8 mouse cellular contexts compared by ENCODE assay signal in the genomic region with DNA sequence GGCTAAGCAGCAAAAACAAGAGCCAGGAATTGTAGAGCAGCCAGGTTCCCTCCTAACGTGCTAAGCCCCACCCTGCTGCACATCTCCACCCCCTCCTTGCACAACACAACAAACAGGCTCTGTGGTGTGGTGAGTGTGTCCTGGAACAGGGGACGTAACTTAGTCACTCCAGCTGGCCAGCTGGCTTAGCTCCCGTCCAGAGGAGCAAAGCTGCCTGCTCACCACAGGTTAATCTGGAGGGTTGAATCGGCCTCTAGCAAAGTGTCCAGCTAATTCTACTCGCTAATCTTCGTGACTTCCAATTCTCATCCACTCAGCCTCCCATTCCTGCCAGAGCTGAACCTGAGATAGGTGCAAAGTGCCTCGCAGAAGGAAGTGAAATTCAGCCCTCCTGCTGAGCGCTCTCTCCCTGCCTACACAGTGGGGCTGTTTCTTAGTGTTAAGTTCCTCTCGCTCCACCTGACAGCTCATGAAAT. TPM values are rescaled to one million over a fixed set of nuclear protein-coding genes. Genes with fewer than 3 reads are reported as not detected.
A peak's percentile ranks its signal among the peaks of the same experiment; 100 is the strongest.
DNase-seq lines count a peak whose midpoint lies in the region; ATAC-seq and TF ChIP-seq lines count a peak whose summit lies in the region.

No protein-coding gene starts in this region.

- H3K4me1 ChIP-seq in forebrain, embryonic 10.5 days, result peaks cover 77% of the 10 kb centered on the region
- peaks cover 54% of the 10 kb centered on the region for H3K4me1 ChIP-seq in forebrain, embryonic 16.5 days (replicated peaks; ENCODE audit: control insufficient read depth, insufficient read depth, low read length)
- peaks cover 36% of the 10 kb centered on the region for H3K4me1 ChIP-seq in brown adipose tissue, adult 24 weeks (ENCODE audit: control insufficient read depth, insufficient read depth, insufficient read length, low read length)
- H3K4me1 ChIP-seq in heart, postnatal 0 days (ENCODE audit: control insufficient read depth, insufficient read depth), result peaks cover 64% of the 10 kb centered on the region
- H3K4me1 ChIP-seq in midbrain, embryonic 11.5 days (ENCODE audit: control insufficient read depth, insufficient read depth, low read length), result peaks cover 38% of the 10 kb centered on the region

- TF ChIP-seq CTCF in heart, postnatal 0 days (IDR thresholded peaks at IDR 0.05; ENCODE audit: low read depth), result no peak

- 6% methylated on average over 9 of the region's 9 CpGs for WGBS in forebrain, embryonic 10.5 days
- 10% methylated on average over 9 of the region's 9 CpGs for WGBS in forebrain, embryonic 16.5 days
- 27% methylated on average over 9 of the region's 9 CpGs for WGBS in heart, postnatal 0 days
- 5% methylated on average over 9 of the region's 9 CpGs for WGBS in midbrain, embryonic 11.5 days

- no peak overlapping the region for H3K9ac ChIP-seq in forebrain, embryonic 16.5 days (replicated peaks; ENCODE audit: low read depth, low read length)
- H3K9ac ChIP-seq in heart, postnatal 0 days (replicated peaks; ENCODE audit: low read depth, low read length), result peak overlapping the region; percentile 61; the same call in 1 of the 2 replicates
- H3K9ac ChIP-seq in midbrain, embryonic 11.5 days (ENCODE audit: low read length), result no peak overlapping the region

- no peak for TF ChIP-seq EP300 in heart, postnatal 0 days (IDR thresholded peaks at IDR 0.05; ENCODE audit: low read depth)

- no peak for ATAC-seq in forebrain, embryonic 16.5 days
- no peak for ATAC-seq in heart, postnatal 0 days (ENCODE audit: insufficient read depth, low read depth)
- no peak for ATAC-seq in midbrain, embryonic 11.5 days (ENCODE audit: low FRiP score)
- ATAC-seq in erythroid progenitor cell, adult 5-6 weeks (replicated peaks; ENCODE audit: low FRiP score, poor library complexity, severe bottlenecking), result no peak

- H3K27ac ChIP-seq in forebrain, embryonic 10.5 days, result peak overlapping the region; percentile 94
- H3K27ac ChIP-seq in forebrain, embryonic 16.5 days (ENCODE audit: low read length), result no peak overlapping the region
- H3K27ac ChIP-seq in brown adipose tissue, adult 24 weeks (replicated peaks; ENCODE audit: low read depth, low read length), result no peak overlapping the region; the same call in 1 of the 2 replicates
- peak overlapping the region; percentile 33 for H3K27ac ChIP-seq in heart, postnatal 0 days (ENCODE audit: low read depth)
- no peak overlapping the region for H3K27ac ChIP-seq in midbrain, embryonic 11.5 days (ENCODE audit: low read depth, low read length)

- H3K9me3 ChIP-seq in forebrain, embryonic 10.5 days, result no peaks in the 10 kb centered on the region
- H3K9me3 ChIP-seq in forebrain, embryonic 16.5 days (ENCODE audit: control insufficient read depth, low read length), result no peaks in the 10 kb centered on the region; the same call in 1 of the 2 replicates
- no peaks in the 10 kb centered on the region for H3K9me3 ChIP-seq in heart, postnatal 0 days (replicated peaks; ENCODE audit: control insufficient read depth, low read length)
- no peaks in the 10 kb centered on the region for H3K9me3 ChIP-seq in midbrain, embryonic 11.5 days (ENCODE audit: control insufficient read depth, low read length)

- peaks cover 40% of the 10 kb centered on the region for H3K27me3 ChIP-seq in forebrain, embryonic 10.5 days (ENCODE audit: poor library complexity, severe bottlenecking)
- peaks cover 10% of the 10 kb centered on the region; the same call in 1 of the 2 replicates for H3K27me3 ChIP-seq in forebrain, embryonic 16.5 days (replicated peaks; ENCODE audit: control insufficient read depth, insufficient read depth, low read length)
- H3K27me3 ChIP-seq in heart, postnatal 0 days (ENCODE audit: control insufficient read depth, insufficient read depth, low read length), result no peaks in the 10 kb centered on the region
- no peaks in the 10 kb centered on the region for H3K27me3 ChIP-seq in midbrain, embryonic 11.5 days (ENCODE audit: control insufficient read depth, insufficient read depth, low read length)

- no peak overlapping the region for H3K4me2 ChIP-seq in forebrain, embryonic 16.5 days (ENCODE audit: low read length)
- H3K4me2 ChIP-seq in heart, postnatal 0 days (ENCODE audit: low read depth, low read length), result peak overlapping the region; percentile 77
- peak overlapping the region; percentile 94 for H3K4me2 ChIP-seq in midbrain, embryonic 11.5 days

- H3K4me3 ChIP-seq in forebrain, embryonic 10.5 days, result peak overlapping the region; percentile 95
- no peak overlapping the region for H3K4me3 ChIP-seq in forebrain, embryonic 16.5 days (replicated peaks; ENCODE audit: low read length)
- H3K4me3 ChIP-seq in brown adipose tissue, adult 24 weeks (ENCODE audit: insufficient read depth, low read depth, low read length), result peak overlapping the region; percentile 79
- peak overlapping the region; percentile 70; the same call in 1 of the 2 replicates for H3K4me3 ChIP-seq in heart, postnatal 0 days (ENCODE audit: low read depth, low read length)
- no peak overlapping the region for H3K4me3 ChIP-seq in midbrain, embryonic 11.5 days (ENCODE audit: low read depth, low read length)

- 0 out of 2 replicates have a peak, but pooled peaks cover 4% of the 10 kb centered on the region for H3K36me3 ChIP-seq in forebrain, embryonic 10.5 days (replicated peaks)
- no peaks in the 10 kb centered on the region for H3K36me3 ChIP-seq in forebrain, embryonic 16.5 days (ENCODE audit: control insufficient read depth, insufficient read depth)
- H3K36me3 ChIP-seq in heart, postnatal 0 days (replicated peaks; ENCODE audit: control insufficient read depth, insufficient read depth, low read length), result no peaks in the 10 kb centered on the region
- H3K36me3 ChIP-seq in midbrain, embryonic 11.5 days (ENCODE audit: control insufficient read depth, insufficient read depth, low read length), result no peaks in the 10 kb centered on the region

- no peak for DNase-seq in forebrain, embryonic 10.5 days (ENCODE audit: extremely low spot score, low spot score)
- peak; percentile 44 for DNase-seq in heart, postnatal 0 days (ENCODE audit: low spot score)
- DNase-seq in kidney, postnatal 4 days, result peak; percentile 52 to 53
- no peak for DNase-seq in midbrain, embryonic 11.5 days (ENCODE audit: low spot score, missing footprints)
- DNase-seq in layer of hippocampus, postnatal 25 days (ENCODE audit: extremely low spot score in 1 of 2, low spot score in 1 of 2), result no peak

RNA-seq across cellular contexts. Expression of a gene that starts 1.9 kb away (rescaled TPM):
- polyA plus RNA-seq in forebrain, embryonic 10.5 days (2016; fragmentation: Nextera tagmentation; extraction: Ambion mirVana), result 3.8 and 4.5 TPM in 2 replicates
- polyA plus RNA-seq in forebrain, embryonic 16.5 days (2015; fragmentation: Nextera tagmentation; extraction: Ambion mirVana), result 1.3 and 1.5 TPM in 2 replicates
- polyA plus RNA-seq in brown adipose tissue, adult 24 weeks (2012; ENCODE audit: insufficient read depth, insufficient read length, missing spikeins), result 2.5 and 3.0 TPM in 2 replicates
- 12.7 and 14.5 TPM in 2 replicates for total RNA-seq in heart, postnatal 0 days (2014; rRNA removed; ENCODE audit: low replicate concordance)
- polyA plus RNA-seq in heart, postnatal 0 days (2015; fragmentation: Nextera tagmentation; extraction: Ambion mirVana), result 1.5 and 1.6 TPM in 2 replicates
- polyA plus RNA-seq in midbrain, embryonic 11.5 days (2014; fragmentation: Nextera tagmentation; extraction: Ambion mirVana), result 1.8 and 2.8 TPM in 2 replicates
- 1 to 10 TPM; 4.0 to 5.0 TPM for total RNA-seq in layer of hippocampus, postnatal 25 days (2021)
- 2.1 and 3.2 TPM in 2 replicates for total RNA-seq in erythroid progenitor cell, adult 5-6 weeks (2015; ENCODE audit: low replicate concordance)
- total RNA-seq in erythroid progenitor cell, adult 5-6 weeks (2017; ENCODE audit: low replicate concordance), result 1.0 and 5.9 TPM in 2 replicates

RNA-seq across cellular contexts. Expression of a gene that starts 50.4 kb away (rescaled TPM):
- polyA plus RNA-seq in forebrain, embryonic 10.5 days (2016; fragmentation: Nextera tagmentation; extraction: Ambion mirVana), result 168 and 179 TPM in 2 replicates
- 36.4 and 45.0 TPM in 2 replicates for polyA plus RNA-seq in forebrain, embryonic 16.5 days (2015; fragmentation: Nextera tagmentation; extraction: Ambion mirVana)
- 0.52 and 1.2 TPM in 2 replicates for polyA plus RNA-seq in brown adipose tissue, adult 24 weeks (2012; ENCODE audit: insufficient read depth, insufficient read length, missing spikeins)
- 37.7 and 46.9 TPM in 2 replicates for total RNA-seq in heart, postnatal 0 days (2014; rRNA removed; ENCODE audit: low replicate concordance)
- 14.8 and 16.2 TPM in 2 replicates for polyA plus RNA-seq in heart, postnatal 0 days (2015; fragmentation: Nextera tagmentation; extraction: Ambion mirVana)
- polyA plus RNA-seq in midbrain, embryonic 11.5 days (2014; fragmentation: Nextera tagmentation; extraction: Ambion mirVana), result 115 and 122 TPM in 2 replicates
- total RNA-seq in layer of hippocampus, postnatal 25 days (2021), result 1 to 10 TPM; 2.0 to 2.4 TPM
- total RNA-seq in erythroid progenitor cell, adult 5-6 weeks (2015; ENCODE audit: low replicate concordance), result 118 and 120 TPM in 2 replicates
- 270 and 278 TPM in 2 replicates for total RNA-seq in erythroid progenitor cell, adult 5-6 weeks (2017; ENCODE audit: low replicate concordance)

Comparison
In these comparisons a context has a peak if more than half of its experiments do, and no peak if none do; other contexts are left out.
1. H3K27ac ChIP-seq: peak in forebrain, embryonic 10.5 days (single experiment) and heart, postnatal 0 days (single experiment); none in forebrain, embryonic 16.5 days (single experiment), brown adipose tissue, adult 24 weeks (single experiment) and midbrain, embryonic 11.5 days (single experiment).
2. H3K4me3 ChIP-seq: peak in forebrain, embryonic 10.5 days (single experiment), brown adipose tissue, adult 24 weeks (single experiment) and heart, postnatal 0 days (single experiment); none in forebrain, embryonic 16.5 days (single experiment) and midbrain, embryonic 11.5 days (single experiment).
3. DNase-seq: peak in heart, postnatal 0 days (single experiment) and kidney, postnatal 4 days (2 of 2); none in forebrain, embryonic 10.5 days (single experiment), midbrain, embryonic 11.5 days (single experiment) and layer of hippocampus, postnatal 25 days (0 of 2).